In the genomic region with DNA sequence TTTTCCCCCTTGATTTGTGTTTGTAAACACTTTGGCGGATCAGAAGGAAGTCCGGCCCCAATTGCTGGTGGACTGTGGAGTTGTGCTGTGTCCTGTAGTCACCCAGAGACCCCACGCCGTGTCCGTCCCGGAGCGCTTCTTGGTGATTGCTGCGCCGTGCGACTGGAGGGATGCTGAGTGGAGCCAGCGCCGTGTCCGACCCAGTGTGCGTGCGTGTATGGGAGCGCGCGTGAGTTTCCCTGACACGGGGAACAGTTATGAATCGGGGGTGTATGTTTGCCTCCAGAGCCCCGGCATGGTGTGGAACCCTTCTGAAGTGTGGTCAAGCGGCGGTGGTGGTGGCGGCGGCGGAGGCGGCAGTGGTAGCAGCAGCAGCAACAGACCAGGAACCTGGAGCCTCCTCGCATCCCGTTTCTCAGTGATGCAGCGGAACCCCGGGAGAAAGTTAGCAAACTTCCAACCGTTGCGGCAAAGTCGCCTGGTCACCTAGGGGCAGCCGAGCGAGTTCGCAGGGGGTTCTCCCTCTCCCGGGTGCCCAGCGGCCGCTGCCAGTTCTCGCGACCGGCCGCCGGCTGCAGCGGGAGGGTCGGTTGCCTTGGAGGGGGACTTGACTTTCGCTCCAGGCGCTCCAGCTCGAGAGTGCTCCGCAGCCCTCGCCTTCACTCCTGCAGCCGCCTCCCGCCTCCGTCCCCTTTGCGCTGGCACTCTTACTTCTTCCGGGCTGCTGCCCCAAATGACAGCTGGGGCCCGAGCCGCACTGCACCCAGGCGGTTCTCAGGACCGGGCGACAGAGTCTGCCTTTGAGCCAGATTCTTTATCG, we compare ENCODE assay signal across 8 mouse cellular contexts. TPM values are rescaled to one million over a fixed set of nuclear protein-coding genes. Genes with fewer than 3 reads are reported as not detected.
DNase-seq lines count a peak whose midpoint lies in the region; ATAC-seq and TF ChIP-seq lines count a peak whose summit lies in the region.

No protein-coding gene starts in this region.

- peak overlapping the region; percentile 26; the same call in 1 of the 2 replicates for H3K27ac ChIP-seq in cerebellum, adult 2 months (ENCODE audit: insufficient read depth, low read length)
- no peak overlapping the region for H3K27ac ChIP-seq in hindbrain, postnatal 0 days
- H3K27ac ChIP-seq in liver, embryonic 14.5 days = no peak overlapping the region
- H3K27ac ChIP-seq in neural tube, embryonic 11.5 days (ENCODE audit: low read depth, low read length) = 0 out of 2 replicates have a peak overlapping the region, but pooled peaks have one; percentile 14

- ATAC-seq in hindbrain, postnatal 0 days = peak; percentile 61
- no peak for ATAC-seq in liver, embryonic 14.5 days (ENCODE audit: insufficient read depth)
- peak; percentile 76 for ATAC-seq in neural tube, embryonic 11.5 days (ENCODE audit: insufficient read depth, low FRiP score, low TSS enrichment)

- no peak for TF ChIP-seq CTCF in cerebellum, adult 2 months (IDR thresholded peaks at IDR 0.05; ENCODE audit: borderline replicate concordance, insufficient read depth, low read depth, low read length)
- no peak for TF ChIP-seq CTCF in hindbrain, postnatal 0 days (IDR thresholded peaks at IDR 0.05; ENCODE audit: low read depth)
- TF ChIP-seq CTCF in liver, embryonic 14.5 days (IDR thresholded peaks at IDR 0.05; ENCODE audit: low read depth) = no peak

- peak overlapping the region; percentile 100 for H3K4me2 ChIP-seq in hindbrain, postnatal 0 days (ENCODE audit: low read depth, low read length)
- H3K4me2 ChIP-seq in liver, embryonic 14.5 days (ENCODE audit: low read depth) = peak overlapping the region; percentile 45
- H3K4me2 ChIP-seq in neural tube, embryonic 11.5 days (ENCODE audit: low read depth) = peak overlapping the region; percentile 99

- H3K27me3 ChIP-seq in cerebellum, adult 2 months (ENCODE audit: control insufficient read depth, insufficient read depth, low read length) = no peaks in the 10 kb centered on the region
- H3K27me3 ChIP-seq in hindbrain, postnatal 0 days (ENCODE audit: insufficient read depth, low read length) = peaks cover 51% of the 10 kb centered on the region
- H3K27me3 ChIP-seq in liver, embryonic 14.5 days (ENCODE audit: control insufficient read depth, insufficient read depth, low read length) = peaks cover 60% of the 10 kb centered on the region
- peaks cover 45% of the 10 kb centered on the region for H3K27me3 ChIP-seq in neural tube, embryonic 11.5 days (ENCODE audit: control insufficient read depth, insufficient read depth, low read length)

- no peak for TF ChIP-seq POLR2A in cerebellum, adult 2 months (IDR thresholded peaks at IDR 0.05; ENCODE audit: borderline replicate concordance, insufficient read depth, low read length)

- no peaks in the 10 kb centered on the region for H3K4me1 ChIP-seq in cerebellum, adult 2 months (ENCODE audit: control insufficient read depth, insufficient read depth, low read length)
- peaks cover 5% of the 10 kb centered on the region; the same call in 1 of the 2 replicates for H3K4me1 ChIP-seq in hindbrain, postnatal 0 days (ENCODE audit: insufficient read depth, low read length)
- H3K4me1 ChIP-seq in liver, embryonic 14.5 days (replicated peaks; ENCODE audit: control insufficient read depth in 2 of 2, insufficient read depth in 2 of 2, low read length in 1 of 2) = no peaks in the 10 kb centered on the region
- peaks cover 11% of the 10 kb centered on the region for H3K4me1 ChIP-seq in neural tube, embryonic 11.5 days (ENCODE audit: control insufficient read depth, insufficient read depth, low read length)

- peak overlapping the region; percentile 28 for H3K9ac ChIP-seq in hindbrain, postnatal 0 days (replicated peaks; ENCODE audit: low read length)
- no peak overlapping the region for H3K9ac ChIP-seq in liver, embryonic 14.5 days (replicated peaks)
- H3K9ac ChIP-seq in neural tube, embryonic 11.5 days (ENCODE audit: low read length) = peak overlapping the region; percentile 55

- TF ChIP-seq EP300 in liver, embryonic 14.5 days (IDR thresholded peaks at IDR 0.05; ENCODE audit: low read depth) = no peak

- no peaks in the 10 kb centered on the region for H3K9me3 ChIP-seq in hindbrain, postnatal 0 days (ENCODE audit: low read length)
- H3K9me3 ChIP-seq in liver, embryonic 14.5 days (ENCODE audit: control insufficient read depth, low read length) = no peaks in the 10 kb centered on the region
- no peaks in the 10 kb centered on the region for H3K9me3 ChIP-seq in neural tube, embryonic 11.5 days (ENCODE audit: control insufficient read depth, low read length)

- H3K4me3 ChIP-seq in cerebellum, adult 2 months (replicated peaks; ENCODE audit: insufficient read depth, low read depth, low read length) = peak overlapping the region; percentile 88
- H3K4me3 ChIP-seq in hindbrain, postnatal 0 days (ENCODE audit: low read length) = peak overlapping the region; percentile 51
- H3K4me3 ChIP-seq in liver, embryonic 14.5 days (ENCODE audit: insufficient read depth in 1 of 2, low read depth in 2 of 2, low read length in 2 of 2) = peak overlapping the region; percentile 3 to 25
- H3K4me3 ChIP-seq in neural tube, embryonic 11.5 days (ENCODE audit: low read depth, low read length) = peak overlapping the region; percentile 57

- under 1% methylated on average over 63 of the region's 63 CpGs for WGBS in cerebellum, adult 2 months
- WGBS in hindbrain, postnatal 0 days = under 1% methylated on average over 63 of the region's 63 CpGs
- whole genome bisulfite sequencing in liver, embryonic 14.5 days (ENCODE audit: insufficient replicate concordance) = under 1% methylated on average over 63 of the region's 63 CpGs
- under 1% methylated on average over 62 of the region's 63 CpGs for WGBS in neural tube, embryonic 11.5 days

- H3K36me3 ChIP-seq in hindbrain, postnatal 0 days (ENCODE audit: insufficient read depth, low read length) = no peaks in the 10 kb centered on the region
- no peaks in the 10 kb centered on the region for H3K36me3 ChIP-seq in liver, embryonic 14.5 days (replicated peaks; ENCODE audit: control insufficient read depth, insufficient read depth, low read depth)
- no peaks in the 10 kb centered on the region for H3K36me3 ChIP-seq in neural tube, embryonic 11.5 days (ENCODE audit: control insufficient read depth, insufficient read depth, low read length)

- peak; percentile 21 to 22 for DNase-seq in lung, adult 18-20 months
- DNase-seq in lung, postnatal 25 days (ENCODE audit: low spot score) = no peak
- peak; percentile 63 for DNase-seq in cerebellum, adult 2 months
- peak; percentile 13 to 32 for DNase-seq in gastrocnemius, adult 8-10 months (ENCODE audit: low spot score in 2 of 2)
- DNase-seq in hindbrain, postnatal 0 days (ENCODE audit: low spot score) = peak; percentile 45
- DNase-seq in liver, embryonic 14.5 days (ENCODE audit: low read depth in 3 of 3, low spot score in 3 of 3) = no peak
- DNase-seq in neural tube, embryonic 11.5 days (ENCODE audit: low spot score) = peak; percentile 69
- peak; percentile 27 for DNase-seq in urinary bladder, postnatal 25 days (ENCODE audit: low spot score)

RNA-seq across cellular contexts. Expression of a gene that starts 0.7 kb away (rescaled TPM):
- 6.0 and 7.2 TPM in 2 replicates for polyA plus RNA-seq in cerebellum, adult 2 months (2012; rRNA removed)
- total RNA-seq in gastrocnemius, adult 8-10 months (2022) = 1 to 10 TPM; 3.0 to 3.6 (median 3.4) TPM
- 2.5 and 4.4 TPM in 2 replicates for total RNA-seq in hindbrain, postnatal 0 days (2014; rRNA removed)
- 2.3 and 3.1 TPM in 2 replicates for polyA plus RNA-seq in hindbrain, postnatal 0 days (2015; fragmentation: Nextera tagmentation; extraction: Ambion mirVana)
- 0.02 and 0.06 TPM in 2 replicates for polyA plus RNA-seq in liver, embryonic 14.5 days (2012; rRNA removed)
- polyA plus RNA-seq in liver, embryonic 14.5 days (2014; fragmentation: Nextera tagmentation; extraction: Ambion mirVana) = 0.04 TPM in 1 of 2 replicates, not detected in the other
- 10.7 and 10.9 TPM in 2 replicates for polyA plus RNA-seq in neural tube, embryonic 11.5 days (2014; fragmentation: Nextera tagmentation; extraction: Ambion mirVana)

Comparison
In these comparisons a context has a peak if more than half of its experiments do, and no peak if none do; other contexts are left out.
1. DNase-seq: peak in lung, adult 18-20 months (2 of 2), cerebellum, adult 2 months (2 of 2), gastrocnemius, adult 8-10 months (2 of 2), hindbrain, postnatal 0 days (single experiment), neural tube, embryonic 11.5 days (single experiment) and urinary bladder, postnatal 25 days (single experiment); none in lung, postnatal 25 days (single experiment) and liver, embryonic 14.5 days (0 of 3).
2. H3K27ac ChIP-seq: peak in cerebellum, adult 2 months (single experiment) and neural tube, embryonic 11.5 days (single experiment); none in hindbrain, postnatal 0 days (single experiment) and liver, embryonic 14.5 days (single experiment).
3. H3K4me3 ChIP-seq: peak in every context shown above with its lines; median percentile 88 in cerebellum, adult 2 months; 57 in neural tube, embryonic 11.5 days; 51 in hindbrain, postnatal 0 days; 14 in liver, embryonic 14.5 days.
4. H3K4me2 ChIP-seq: peak in every context shown above with its lines; median percentile 100 in hindbrain, postnatal 0 days; 99 in neural tube, embryonic 11.5 days; 45 in liver, embryonic 14.5 days.